Mouse (Mus musculus): Measurements from ENCODE around the gene Itpr2. TPM values are rescaled to one million over a fixed set of nuclear protein-coding genes. Genes with fewer than 3 reads are reported as not detected.

Gene Itpr2
- polyA plus RNA-seq, 1 experiment from 2014 or later = 8.2 TPM

GRCm38 (mm10) chr6:146402905-146403642 lies 98.9 kb downstream of the Itpr2 start:
- Histone ChIP-seq H3K4me3 (ENCODE audit: inconsistent target) (no peak overlapping the region), H3K36me3 (ENCODE audit: inconsistent target) (no peaks in the 10 kb centered on the region), H3K79me2 (ENCODE audit: inconsistent target) (no peaks in the 10 kb centered on the region), H3K27ac (no peak overlapping the region)
- 56% methylated on average over 6 of the region's 6 CpGs for WGBS (ENCODE audit: missing documents)

- 28% methylated on average over 2 of the region's 3 CpGs for WGBS (ENCODE audit: missing documents)
- H3K36me3 ChIP-seq (ENCODE audit: inconsistent target) = no peaks in the 10 kb centered on the region
These were observed 104.2 kb downstream of the Itpr2 start for GRCm38 (mm10) chr6:146397803-146398202.

GRCm38 (mm10) chr6:146396253-146396652 lies 105.8 kb downstream of the Itpr2 start:
- no peaks in the 10 kb centered on the region for H3K79me2 ChIP-seq (ENCODE audit: inconsistent target)
- WGBS (ENCODE audit: missing documents) = 93% methylated on average over 5 of the region's 5 CpGs
- no peak overlapping the region for H3K27ac ChIP-seq
- no peak overlapping the region for H3K4me3 ChIP-seq (ENCODE audit: inconsistent target)
- no peaks in the 10 kb centered on the region for H3K36me3 ChIP-seq (ENCODE audit: inconsistent target)

More at GRCm38 (mm10) chr6:146397803-146398202, 104.2 kb downstream of the Itpr2 start:
- Histone ChIP-seq H3K27ac (no peak overlapping the region), H3K4me3 (ENCODE audit: inconsistent target) (no peak overlapping the region), H3K79me2 (ENCODE audit: inconsistent target) (no peaks in the 10 kb centered on the region)

- no peak overlapping the region for H3K4me3 ChIP-seq (ENCODE audit: inconsistent target)
- no peak overlapping the region for H3K27ac ChIP-seq
- WGBS (ENCODE audit: missing documents) = 91% methylated on average over 4 of the region's 4 CpGs
- H3K36me3 ChIP-seq (ENCODE audit: inconsistent target) = no peaks in the 10 kb centered on the region
- H3K79me2 ChIP-seq (ENCODE audit: inconsistent target) = no peaks in the 10 kb centered on the region
These were observed 106.4 kb downstream of the Itpr2 start for GRCm38 (mm10) chr6:146395616-146396015.

- Histone ChIP-seq H3K36me3 (ENCODE audit: inconsistent target) (no peaks in the 10 kb centered on the region), H3K4me3 (ENCODE audit: inconsistent target) (no peak overlapping the region), H3K27ac (no peak overlapping the region), H3K79me2 (ENCODE audit: inconsistent target) (no peaks in the 10 kb centered on the region)
- 94% methylated on average over 2 of the region's 2 CpGs for WGBS (ENCODE audit: missing documents)
These were observed 109.8 kb downstream of the Itpr2 start for GRCm38 (mm10) chr6:146392188-146392587.

- 98% methylated on average over 4 of the region's 4 CpGs for WGBS (ENCODE audit: missing documents)
- H3K36me3 ChIP-seq (ENCODE audit: inconsistent target) = no peaks in the 10 kb centered on the region
- no peak overlapping the region for H3K27ac ChIP-seq
- no peak overlapping the region for H3K4me3 ChIP-seq (ENCODE audit: inconsistent target)
- no peaks in the 10 kb centered on the region for H3K79me2 ChIP-seq (ENCODE audit: inconsistent target)
These were observed 111.9 kb downstream of the Itpr2 start for GRCm38 (mm10) chr6:146390159-146390558.

- no peaks in the 10 kb centered on the region for H3K79me2 ChIP-seq (ENCODE audit: inconsistent target)
- no peak overlapping the region for H3K27ac ChIP-seq
- WGBS (ENCODE audit: missing documents) = 97% methylated on average over 4 of the region's 4 CpGs
- no peaks in the 10 kb centered on the region for H3K36me3 ChIP-seq (ENCODE audit: inconsistent target)
- H3K4me3 ChIP-seq (ENCODE audit: inconsistent target) = no peak overlapping the region
These were observed 114.0 kb downstream of the Itpr2 start for GRCm38 (mm10) chr6:146388010-146388409.

- H3K36me3 ChIP-seq (ENCODE audit: inconsistent target) = no peaks in the 10 kb centered on the region
- WGBS (ENCODE audit: missing documents) = 71% methylated on average over 6 of the region's 6 CpGs
- no peak overlapping the region for H3K27ac ChIP-seq
- no peak overlapping the region for H3K4me3 ChIP-seq (ENCODE audit: inconsistent target)
- no peaks in the 10 kb centered on the region for H3K79me2 ChIP-seq (ENCODE audit: inconsistent target)
These were observed 114.8 kb downstream of the Itpr2 start for GRCm38 (mm10) chr6:146387039-146387713.

GRCm38 (mm10) chr6:146379263-146379662 lies 122.8 kb downstream of the Itpr2 start:
- no peaks in the 10 kb centered on the region for H3K36me3 ChIP-seq (ENCODE audit: inconsistent target)
- 78% methylated on average over 8 of the region's 8 CpGs for WGBS (ENCODE audit: missing documents)
- H3K79me2 ChIP-seq (ENCODE audit: inconsistent target) = no peaks in the 10 kb centered on the region
- no peak overlapping the region for H3K4me3 ChIP-seq (ENCODE audit: inconsistent target)
- no peak overlapping the region for H3K27ac ChIP-seq

GRCm38 (mm10) chr6:146371511-146371910 lies 130.5 kb downstream of the Itpr2 start:
- no peaks in the 10 kb centered on the region for H3K79me2 ChIP-seq (ENCODE audit: inconsistent target)
- WGBS (ENCODE audit: missing documents) = 75% methylated on average over 1 of the region's 2 CpGs
- H3K36me3 ChIP-seq (ENCODE audit: inconsistent target) = peaks cover 8% of the 10 kb centered on the region; the same call in 1 of the 2 replicates
- no peak overlapping the region for H3K4me3 ChIP-seq (ENCODE audit: inconsistent target)
- H3K27ac ChIP-seq = no peak overlapping the region

GRCm38 (mm10) chr6:146366180-146366579 lies 135.8 kb downstream of the Itpr2 start:
- H3K27ac ChIP-seq = no peak overlapping the region
- no peaks in the 10 kb centered on the region for H3K79me2 ChIP-seq (ENCODE audit: inconsistent target)
- H3K36me3 ChIP-seq (ENCODE audit: inconsistent target) = 0 out of 2 replicates have a peak, but pooled peaks cover 3% of the 10 kb centered on the region
- H3K4me3 ChIP-seq (ENCODE audit: inconsistent target) = no peak overlapping the region
- 100% methylated on average over 4 of the region's 4 CpGs for WGBS (ENCODE audit: missing documents)

- WGBS (ENCODE audit: missing documents) = 91% methylated on average over 4 of the region's 4 CpGs
- Histone ChIP-seq H3K4me3 (ENCODE audit: inconsistent target) (no peak overlapping the region), H3K79me2 (ENCODE audit: inconsistent target) (no peaks in the 10 kb centered on the region), H3K27ac (no peak overlapping the region), H3K36me3 (ENCODE audit: inconsistent target) (no peaks in the 10 kb centered on the region)
These were observed 144.1 kb downstream of the Itpr2 start for GRCm38 (mm10) chr6:146357911-146358310.

GRCm38 (mm10) chr6:146352258-146352805 lies 149.7 kb downstream of the Itpr2 start:
- Histone ChIP-seq H3K36me3 (ENCODE audit: inconsistent target) (no peaks in the 10 kb centered on the region), H3K4me3 (ENCODE audit: inconsistent target) (no peak overlapping the region), H3K79me2 (ENCODE audit: inconsistent target) (no peaks in the 10 kb centered on the region), H3K27ac (no peak overlapping the region)
- 98% methylated on average over 9 of the region's 9 CpGs for WGBS (ENCODE audit: missing documents)

GRCm38 (mm10) chr6:146351816-146352215 lies 150.2 kb downstream of the Itpr2 start:
- H3K4me3 ChIP-seq (ENCODE audit: inconsistent target) = no peak overlapping the region
- WGBS (ENCODE audit: missing documents) = 87% methylated on average over 7 of the region's 7 CpGs
- H3K36me3 ChIP-seq (ENCODE audit: inconsistent target) = no peaks in the 10 kb centered on the region
- H3K79me2 ChIP-seq (ENCODE audit: inconsistent target) = no peaks in the 10 kb centered on the region
- H3K27ac ChIP-seq = no peak overlapping the region

- 67% methylated on average over 4 of the region's 4 CpGs for WGBS (ENCODE audit: missing documents)
- Histone ChIP-seq H3K79me2 (ENCODE audit: inconsistent target) (no peaks in the 10 kb centered on the region), H3K27ac (no peak overlapping the region), H3K36me3 (ENCODE audit: inconsistent target) (no peaks in the 10 kb centered on the region), H3K4me3 (ENCODE audit: inconsistent target) (no peak overlapping the region)
These were observed 154.5 kb downstream of the Itpr2 start for GRCm38 (mm10) chr6:146347568-146347967.

All from macrophage (primary cell).